Mouse (Mus musculus) kidney, postnatal 36 days (tissue): ENCODE data around the gene Morn3.
"Not testable (repeated sequence)": the region's sequence is repeated elsewhere in the genome, so short reads cannot be mapped to it uniquely, and the experiment has no call there.

Source experiments
- DNase-seq, 2 experiments: peaks; one replicate each; pipeline ENCODE4 v3.0.0; 2021 to 2022; ENCODE audit warnings: mixed read lengths in 2 of 2

Morn3 gene

GRCm38 (mm10) chr5:123046916-123047315 is at the start of gene Morn3:
Gene Morn3, minus strand, starts transcription at chr5:123047016.
- DNase-seq, result no peak

DNA sequence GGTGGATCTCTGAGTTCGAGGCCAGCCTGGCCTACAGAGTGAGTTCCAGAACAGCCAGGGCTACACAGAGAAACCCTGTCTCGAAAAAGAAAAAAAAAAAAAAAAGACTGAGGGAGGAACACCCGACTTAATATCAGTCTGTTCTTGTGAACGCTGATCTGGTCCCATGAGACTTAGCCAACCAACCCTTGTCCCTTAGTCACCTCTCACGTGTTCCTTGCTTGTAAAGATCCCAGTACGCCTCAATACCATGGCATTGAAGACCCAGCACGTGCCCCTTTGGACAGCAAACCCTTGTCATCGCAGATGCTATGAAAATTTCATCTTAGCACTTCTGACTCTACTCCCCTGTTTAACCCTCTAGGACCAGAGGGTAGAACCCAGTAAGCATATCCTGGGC is 49.5 kb upstream of the Morn3 start:
- no peak for DNase-seq

DNA sequence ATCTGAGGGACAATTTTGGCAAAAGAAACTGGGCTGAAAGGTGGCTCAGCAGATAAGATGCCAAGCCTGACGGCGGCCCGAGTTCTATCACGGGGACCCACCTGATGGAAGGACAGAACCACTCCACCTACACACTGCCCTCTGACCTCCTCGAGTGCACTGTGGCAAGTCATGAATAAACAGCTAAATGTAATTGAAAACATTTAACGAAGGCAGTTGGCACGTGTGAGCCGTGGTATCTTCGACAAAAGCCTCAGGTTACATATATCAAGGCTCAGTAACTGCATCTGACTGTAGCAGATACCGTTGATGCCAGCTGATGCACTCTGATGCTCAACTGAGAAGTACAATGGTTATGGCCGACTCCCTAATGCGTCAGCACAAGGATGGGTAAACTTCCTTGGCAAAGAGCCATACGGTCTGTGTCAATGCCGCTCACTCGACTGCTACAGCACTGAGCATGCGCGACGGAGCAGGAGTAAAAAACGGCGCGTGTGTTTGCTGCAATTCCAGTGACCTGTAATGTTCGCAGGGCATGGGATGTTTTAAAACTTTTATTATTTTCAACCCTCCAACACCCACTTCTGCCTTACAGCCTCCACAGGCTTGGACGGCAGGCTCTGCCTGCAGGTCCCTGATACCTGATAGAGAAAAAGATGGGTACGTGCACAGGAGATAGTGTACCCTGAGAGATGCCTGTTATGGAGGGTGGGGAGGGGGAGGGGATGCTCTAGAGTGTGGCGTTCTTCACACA is 47.6 kb upstream of the Morn3 start:
- DNase-seq, result peak; percentile 70 to 72

DNA sequence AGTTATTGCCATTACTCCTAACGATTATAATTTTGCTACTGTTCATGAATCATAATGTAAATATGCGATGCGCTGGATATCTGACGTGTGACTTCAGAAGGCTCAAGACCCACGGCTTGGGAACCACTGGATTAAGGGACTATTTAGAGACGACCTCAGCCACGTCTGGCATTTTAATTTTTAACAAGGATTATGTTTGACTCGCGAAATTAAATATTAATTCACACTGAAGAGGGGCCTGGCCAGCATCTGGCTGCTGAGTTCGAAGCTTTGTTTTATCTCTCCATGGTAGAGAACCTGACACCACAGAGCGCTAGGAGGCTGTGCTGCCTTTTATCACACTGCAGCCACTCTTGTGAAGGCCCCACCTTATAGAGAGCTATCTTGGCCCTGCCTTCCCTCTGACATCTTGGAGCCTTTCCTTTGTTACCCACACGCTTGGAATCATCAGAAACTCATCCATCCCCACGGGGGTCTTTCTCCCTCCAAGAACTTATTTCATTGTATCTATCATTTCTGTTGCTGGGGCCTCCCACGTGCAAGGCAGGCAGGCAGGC is 46.3 kb upstream of the Morn3 start:
- peak; percentile 36 to 52 for DNase-seq

GRCm38 (mm10) chr5:123090560-123091306 is 43.9 kb upstream of the Morn3 start:
- DNase-seq, result peak in 1 of 2 experiments; percentile 47

DNA sequence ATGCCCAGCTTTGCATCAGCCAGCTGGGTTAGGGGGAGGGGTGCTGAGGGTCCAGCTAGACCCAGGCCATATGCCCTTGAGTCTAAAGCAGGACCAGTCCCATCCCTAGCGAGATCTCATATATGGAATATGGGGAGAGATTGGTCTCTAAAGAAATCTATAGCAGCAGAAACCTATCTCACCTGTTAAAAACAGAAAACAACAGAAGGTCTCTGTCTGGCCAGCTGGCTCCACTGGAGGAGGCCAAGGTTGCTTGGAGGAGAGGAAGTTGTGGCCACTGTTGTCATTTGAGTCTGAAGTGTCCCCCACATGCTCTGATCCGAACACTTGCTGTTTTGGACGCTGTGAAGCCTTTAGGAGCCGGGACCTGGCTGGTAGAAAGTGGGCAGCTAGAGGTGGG is 42.0 kb upstream of the Morn3 start:
- DNase-seq, result no peak

GRCm38 (mm10) chr5:123086501-123086900 is 39.7 kb upstream of the Morn3 start:
- no peak for DNase-seq

GRCm38 (mm10) chr5:123083340-123084050 is 36.7 kb upstream of the Morn3 start:
- no peak for DNase-seq

DNA sequence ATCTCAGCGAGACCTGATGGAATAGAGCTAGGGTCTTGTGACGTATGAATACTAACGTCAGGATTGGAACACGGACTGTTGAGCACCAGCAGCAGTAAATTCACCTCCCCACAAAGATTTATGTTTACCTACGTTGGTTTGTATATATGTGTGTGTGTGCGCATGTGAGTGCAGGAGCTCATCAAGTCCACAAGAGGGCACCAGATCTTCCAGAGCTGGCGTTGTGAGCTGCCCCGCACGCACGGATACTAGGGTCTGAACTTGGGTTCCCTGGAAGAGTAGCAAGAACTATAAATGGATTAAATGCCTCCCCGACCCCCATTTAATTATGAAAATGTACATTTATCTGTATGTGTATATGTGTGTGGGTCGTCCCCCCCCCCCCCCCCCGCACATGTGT is 33.7 kb upstream of the Morn3 start:
- DNase-seq, result no peak

GRCm38 (mm10) chr5:123080041-123080440 is 33.2 kb upstream of the Morn3 start:
- DNase-seq, result peak; percentile 36 to 60

DNA sequence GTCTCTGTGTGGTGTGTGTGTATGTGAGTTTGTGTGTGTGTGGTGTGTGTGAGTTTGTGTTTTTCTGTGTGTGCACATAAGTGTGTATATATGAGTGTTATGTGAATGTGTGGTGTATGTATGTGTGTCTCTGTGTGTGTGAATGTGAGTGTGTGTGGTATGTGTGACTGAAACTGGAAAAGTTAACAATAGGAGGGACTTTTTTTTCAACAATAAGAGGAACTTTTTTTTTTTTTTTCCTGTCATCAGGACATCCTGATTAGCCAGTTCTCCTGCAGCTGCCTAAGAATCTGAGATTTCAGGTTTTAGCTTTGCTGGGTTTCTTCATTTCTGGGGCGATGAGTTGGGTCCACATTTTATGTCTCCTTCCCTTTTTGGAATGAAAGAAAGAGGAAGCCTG is 32.8 kb upstream of the Morn3 start:
- no peak for DNase-seq

DNA sequence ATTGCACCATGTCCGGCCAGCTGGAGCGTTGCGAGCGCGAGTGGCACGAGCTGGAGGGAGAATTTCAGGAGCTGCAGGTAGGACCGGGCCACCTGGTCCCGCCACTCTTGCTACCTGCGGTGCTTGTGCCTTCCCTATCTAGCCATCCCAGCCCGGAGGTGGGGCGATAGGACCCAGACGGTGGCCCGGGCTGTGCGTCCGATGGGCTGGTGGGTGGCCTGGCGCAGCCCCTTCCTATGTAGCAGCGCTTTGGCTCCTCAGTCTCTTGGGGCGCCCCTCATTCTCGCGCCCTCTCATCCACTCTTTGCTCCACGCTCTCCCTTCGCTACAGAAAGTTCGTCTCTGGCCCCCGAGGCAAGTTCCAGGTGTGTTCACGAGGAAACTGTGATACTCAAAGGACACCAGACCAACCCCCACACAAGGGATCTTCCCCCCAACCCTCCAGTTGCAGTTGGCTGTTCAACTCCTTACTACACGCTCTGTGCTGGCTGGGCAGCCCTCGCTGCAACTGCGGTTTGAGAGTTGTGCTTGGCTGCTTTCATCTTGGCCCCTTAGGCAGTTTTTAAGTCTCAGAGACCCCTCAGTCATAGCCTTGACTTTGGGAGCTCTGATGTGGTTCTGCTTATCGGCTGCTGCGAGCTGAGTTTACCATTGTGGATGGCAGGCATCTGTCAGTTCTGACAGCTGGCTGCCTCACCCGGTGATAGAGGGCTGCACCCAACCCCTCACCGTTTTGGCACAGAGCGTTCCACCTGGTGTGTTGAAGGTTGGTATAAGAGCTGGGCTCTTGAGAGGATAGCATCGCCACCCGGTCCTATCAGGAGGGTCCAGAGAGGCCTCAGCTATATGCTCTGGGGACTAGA is 29.8 kb upstream of the Morn3 start:
- DNase-seq, result peak in 1 of 2 experiments; percentile 27

GRCm38 (mm10) chr5:123075576-123076418 is 29.0 kb upstream of the Morn3 start:
- DNase-seq, result peak; percentile 94 to 97

DNA sequence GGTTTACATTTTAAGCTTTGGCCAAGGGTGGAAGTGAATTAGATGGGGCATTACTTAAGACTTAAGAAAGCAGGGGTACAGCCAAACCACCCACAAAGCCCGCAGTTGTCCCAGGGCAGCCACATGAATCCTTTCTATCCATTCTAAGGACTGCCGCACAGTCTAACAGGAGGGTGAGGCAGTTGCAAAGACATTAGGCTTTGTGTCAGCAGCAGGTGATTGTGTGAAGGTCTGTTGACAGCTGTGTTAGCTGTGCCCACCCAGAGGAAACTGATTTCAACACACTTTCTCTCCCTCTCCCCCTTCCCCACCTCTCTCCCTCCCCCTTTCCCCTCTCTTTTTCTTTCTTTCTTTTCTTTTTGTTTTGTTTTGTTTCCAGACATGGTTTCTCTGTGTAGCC is 21.9 kb upstream of the Morn3 start:
- DNase-seq, result no peak

DNA sequence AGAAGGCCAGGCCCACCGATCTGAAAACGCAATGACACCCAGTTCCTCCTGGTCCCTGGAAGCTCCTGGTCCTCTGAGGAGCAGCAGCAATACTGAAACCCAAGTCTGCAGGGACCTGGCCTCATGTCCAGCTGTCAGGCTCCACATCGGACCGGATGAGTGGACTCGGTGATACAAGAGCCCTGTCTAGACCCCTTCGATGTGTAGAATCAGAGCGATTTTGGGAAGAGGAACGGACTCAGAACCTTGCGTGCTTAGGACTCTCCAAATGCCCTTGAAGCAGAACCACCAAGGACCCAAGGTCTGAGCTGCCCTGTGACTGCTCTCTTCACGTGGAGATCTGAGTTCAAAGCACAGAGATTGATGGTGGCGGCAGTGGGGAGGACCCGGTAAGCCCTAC is 21.3 kb upstream of the Morn3 start, which contains the start of gene Tmem120b:
TSS of gene Tmem120b (plus strand) at position 301 of the 400 bp plus-strand sequence.
- DNase-seq, result no peak

DNA sequence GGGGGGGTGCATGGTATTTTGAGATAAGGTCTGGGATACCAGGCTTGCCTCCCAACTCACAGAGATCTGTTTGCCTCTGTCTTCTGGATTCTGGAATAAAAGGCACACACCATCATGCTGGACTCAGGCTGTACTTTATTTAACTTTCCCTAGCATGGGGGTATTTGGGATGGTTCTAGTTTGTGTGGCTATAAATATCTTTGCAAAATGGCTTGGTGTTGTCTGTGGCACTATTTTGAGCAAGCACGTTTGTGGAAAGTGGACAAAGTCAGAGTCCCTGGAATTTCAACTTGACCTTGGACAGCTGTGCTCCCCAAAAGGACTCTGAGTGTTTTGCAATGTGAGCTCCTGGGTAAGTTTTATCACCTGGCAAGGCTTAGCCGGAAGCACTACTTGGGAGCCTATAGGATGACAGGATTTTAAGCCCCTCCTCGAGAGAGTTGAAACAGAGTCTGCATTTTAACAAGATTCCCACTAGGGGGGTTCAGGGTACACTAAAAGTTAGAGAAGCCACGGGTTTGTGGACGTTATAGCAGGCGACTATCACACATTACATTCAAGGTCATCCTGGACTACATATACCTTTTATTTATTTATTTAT is 20.7 kb upstream of the Morn3 start:
- DNase-seq, result peak in 1 of 2 experiments; percentile 44

DNA sequence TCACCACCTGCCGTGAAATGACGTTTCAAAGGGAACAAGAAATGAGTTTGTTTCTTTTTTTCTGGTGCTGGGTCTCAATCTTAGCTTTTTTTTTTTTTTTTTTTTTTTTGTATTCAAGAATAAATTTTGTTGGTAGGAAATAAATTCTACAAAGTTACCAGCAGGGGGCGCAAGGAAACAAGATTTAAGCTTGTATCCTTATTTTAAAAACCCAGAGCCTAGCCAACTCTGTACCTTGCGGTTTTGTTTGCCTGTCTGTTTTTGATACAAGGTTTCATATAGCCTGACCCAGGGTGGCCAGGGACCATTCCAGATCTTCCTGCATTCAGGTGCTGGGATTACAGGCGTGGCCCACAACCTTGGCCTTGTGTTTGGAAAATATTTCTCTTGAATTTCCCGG is 17.4 kb upstream of the Morn3 start:
- peak; percentile 71 to 83 for DNase-seq

GRCm38 (mm10) chr5:123063141-123063540 is 16.3 kb upstream of the Morn3 start:
- no peak for DNase-seq

DNA sequence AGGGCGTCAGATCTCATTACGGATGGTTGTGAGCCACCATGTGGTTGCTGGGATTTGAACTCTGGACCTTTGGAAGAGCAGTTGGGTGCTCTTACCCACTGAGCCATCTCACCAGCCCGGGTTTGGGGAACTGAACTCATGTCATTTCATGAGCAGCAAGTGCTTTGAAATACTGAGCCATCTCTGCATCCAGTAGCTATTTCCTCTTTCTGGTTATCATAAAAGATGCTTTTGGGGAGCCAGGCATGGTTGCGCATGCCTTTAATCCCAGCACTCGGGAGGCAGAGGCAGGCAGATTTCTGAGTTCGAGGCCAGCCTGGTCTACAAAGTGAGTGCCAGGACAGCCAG is 14.6 kb upstream of the Morn3 start:
- DNase-seq, result not testable (repeated sequence)

DNA sequence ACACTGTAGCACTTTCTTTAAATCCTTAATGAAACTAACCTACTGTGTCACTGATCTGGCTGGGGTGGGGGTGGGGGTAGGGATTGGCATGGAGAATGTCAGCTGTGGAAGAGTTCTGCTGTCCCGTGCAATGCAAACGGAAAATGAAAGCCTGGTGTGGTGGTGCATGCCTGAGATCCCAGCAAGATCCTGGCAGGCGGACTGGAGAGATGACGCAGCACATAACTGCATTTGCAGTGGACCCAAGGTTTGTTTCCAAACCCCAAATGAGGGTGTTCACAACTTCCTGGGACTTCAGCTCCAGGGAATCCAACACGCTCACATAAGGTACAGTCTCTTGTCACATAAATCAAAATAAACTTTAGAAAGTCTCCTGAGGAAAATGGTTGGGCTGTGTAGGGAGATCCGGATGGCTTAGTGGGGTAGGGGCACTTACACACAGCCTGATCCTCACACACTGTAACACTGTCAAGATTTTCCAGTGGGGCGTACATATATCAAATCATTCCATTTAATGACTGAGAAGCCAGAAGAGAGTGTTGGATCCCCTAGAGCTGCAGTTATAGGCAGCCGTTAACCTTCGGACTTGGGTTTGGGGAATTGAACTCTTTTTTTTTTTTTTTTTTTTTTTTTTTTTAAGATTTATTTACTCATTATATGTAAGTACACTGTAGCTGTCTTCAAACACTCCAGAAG is 14.0 kb upstream of the Morn3 start:
- peak; percentile 27 to 36 for DNase-seq
